Mouse (Mus musculus) embryonic fibroblast, embryonic 13.5 days (primary cell): ENCODE results near the gene Pgp.

Source experiments
- CTCF ChIP-seq: IDR thresholded peaks from 2 replicates; pipeline ENCODE4 v1.5.1; 2011; ENCODE audit warnings: mild to moderate bottlenecking, control low read depth, low read length, moderate library complexity, borderline replicate concordance; ENCODE audit not compliant: insufficient read depth
- POLR2A ChIP-seq: IDR thresholded peaks from 2 replicates; pipeline ENCODE4 v1.6.1; 2011; ENCODE audit warnings: low read depth, mild to moderate bottlenecking, control low read depth, low read length, moderate library complexity

DNA sequence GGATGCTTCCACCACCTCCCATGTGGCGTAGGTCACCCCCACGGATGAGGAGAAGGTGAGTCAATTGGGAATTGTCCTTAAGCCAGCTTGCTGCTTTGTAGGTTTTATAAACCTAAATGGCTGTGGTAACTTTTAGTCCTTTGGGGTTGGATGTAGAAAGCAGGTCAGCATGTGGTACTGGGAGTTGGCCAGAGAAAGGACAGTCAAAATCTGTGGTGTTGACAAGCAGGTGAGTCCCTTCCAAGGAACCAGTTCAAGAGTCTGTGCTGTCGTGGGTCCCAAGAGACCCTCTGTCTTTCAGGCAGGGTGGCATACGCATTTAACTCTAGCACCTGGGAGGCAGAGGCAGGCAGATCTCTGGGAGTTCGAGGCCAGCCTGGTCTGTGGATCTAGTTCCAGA is 45.7 kb upstream of the Pgp start:
- TF ChIP-seq CTCF (no peak), POLR2A (no peak)
